Mouse (Mus musculus): Measurements from ENCODE around the gene Dph3.
"Not testable (repeated sequence)": the region's sequence is repeated elsewhere in the genome, so short reads cannot be mapped to it uniquely, and the experiment has no call there.

Gene Dph3

DNA sequence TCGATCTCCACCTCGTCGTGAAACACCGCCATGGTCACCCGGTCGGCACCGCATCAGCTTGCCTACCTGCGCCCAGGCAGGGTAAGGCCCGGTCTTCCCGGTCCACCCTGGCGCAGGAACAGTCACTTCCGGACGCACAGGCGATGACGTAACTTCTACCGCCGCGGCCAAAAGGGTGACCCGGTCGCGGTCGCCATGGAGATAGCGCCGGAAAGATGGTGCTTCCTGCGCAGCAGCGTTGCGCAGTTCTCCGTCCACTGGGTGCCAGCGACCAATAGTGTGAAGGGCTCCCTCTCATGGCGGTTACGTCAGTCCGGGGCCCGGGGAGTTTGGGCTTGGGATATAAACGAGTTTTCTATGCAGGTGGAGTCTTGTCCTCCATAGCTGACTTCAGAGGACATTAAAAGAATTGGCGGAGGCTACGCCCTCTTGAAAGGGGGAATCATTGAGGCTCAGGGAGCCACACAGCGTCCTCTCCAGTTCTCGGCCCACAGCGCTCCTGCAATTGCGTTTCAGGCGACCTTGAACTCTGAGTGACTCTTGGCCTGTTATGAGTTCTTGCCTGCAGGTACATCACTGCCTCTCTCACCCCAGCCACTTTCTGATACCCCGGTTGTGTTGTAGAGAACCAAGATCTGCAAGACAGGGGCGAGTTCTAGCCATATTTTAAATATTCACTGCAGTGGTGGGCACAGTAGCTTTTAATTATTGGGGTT is at the start of gene Dph3:
Dph3 (minus strand) TSS at position 244 of the 716 bp plus-strand sequence.
- peak; percentile 100 for DNase-seq (ENCODE audit: low spot score in 2 of 2)

- no peak for DNase-seq (ENCODE audit: low spot score in 2 of 2)
Measured at GRCm38 (mm10) chr14:32134293-32134692, 48.8 kb upstream of the Dph3 start.

DNA sequence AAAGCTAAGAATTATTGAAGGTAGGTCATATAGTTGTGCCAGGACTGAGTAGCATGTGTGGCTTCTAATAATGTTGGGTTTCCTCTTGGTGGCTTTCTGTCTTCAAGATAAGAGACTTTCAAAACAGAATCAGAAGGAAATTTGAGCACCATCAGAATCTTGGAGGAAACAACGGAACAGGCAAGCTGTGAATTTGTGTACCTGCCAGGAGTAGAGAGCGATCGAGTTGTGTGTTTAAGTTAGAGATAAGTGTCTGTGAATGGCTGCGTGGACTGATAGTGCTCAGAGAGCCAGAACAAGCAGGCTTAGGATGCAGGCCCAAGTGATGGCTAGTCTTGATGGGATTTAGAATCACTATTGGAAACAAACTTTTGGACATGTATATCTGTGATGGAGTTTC is 46.3 kb upstream of the Dph3 start:
- DNase-seq (ENCODE audit: low spot score in 2 of 2), result no peak

DNA sequence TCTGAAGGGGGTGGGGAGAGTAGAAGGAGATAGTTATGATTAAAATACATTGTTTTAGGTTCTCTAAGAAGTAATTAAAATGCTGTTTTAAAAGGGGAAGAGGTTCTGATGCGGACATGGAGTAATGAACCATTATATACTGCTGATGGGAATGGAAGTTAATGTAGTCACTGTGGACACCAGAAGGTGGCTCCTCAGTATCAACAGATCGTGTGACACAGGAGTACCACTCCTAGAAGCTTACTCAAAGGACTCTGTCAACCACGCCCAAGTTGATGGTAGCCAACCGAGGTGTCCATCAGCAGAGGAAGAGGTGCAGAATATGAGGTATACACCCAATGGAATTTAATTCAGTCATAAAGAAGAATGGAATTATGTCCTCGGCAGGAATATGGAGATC is 42.9 kb upstream of the Dph3 start:
- DNase-seq (ENCODE audit: low spot score in 2 of 2), result no peak

DNA sequence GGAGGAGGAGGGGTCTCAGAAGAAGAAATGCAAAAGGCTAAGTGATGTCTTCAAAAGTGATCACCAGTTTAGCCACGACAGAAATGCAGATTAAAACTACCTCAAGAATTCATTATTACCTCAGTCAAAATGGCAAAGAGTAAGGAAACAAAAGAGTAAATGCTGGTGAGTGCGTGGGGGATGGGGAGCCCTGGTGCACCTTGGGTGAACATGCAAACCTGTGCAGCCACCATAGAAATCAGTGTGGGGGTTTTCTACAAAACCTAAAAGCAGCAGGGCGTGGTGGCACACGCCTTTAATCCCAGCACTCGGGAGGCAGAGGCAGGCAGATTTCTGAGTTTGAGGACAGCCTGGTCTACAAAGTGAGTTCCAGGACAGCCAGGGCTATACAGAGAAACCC is 39.7 kb upstream of the Dph3 start:
- DNase-seq (ENCODE audit: low spot score in 2 of 2), result not testable (repeated sequence)

- no peak for DNase-seq (ENCODE audit: low spot score in 2 of 2)
Measured at GRCm38 (mm10) chr14:32124261-32124660, 38.7 kb upstream of the Dph3 start.

DNA sequence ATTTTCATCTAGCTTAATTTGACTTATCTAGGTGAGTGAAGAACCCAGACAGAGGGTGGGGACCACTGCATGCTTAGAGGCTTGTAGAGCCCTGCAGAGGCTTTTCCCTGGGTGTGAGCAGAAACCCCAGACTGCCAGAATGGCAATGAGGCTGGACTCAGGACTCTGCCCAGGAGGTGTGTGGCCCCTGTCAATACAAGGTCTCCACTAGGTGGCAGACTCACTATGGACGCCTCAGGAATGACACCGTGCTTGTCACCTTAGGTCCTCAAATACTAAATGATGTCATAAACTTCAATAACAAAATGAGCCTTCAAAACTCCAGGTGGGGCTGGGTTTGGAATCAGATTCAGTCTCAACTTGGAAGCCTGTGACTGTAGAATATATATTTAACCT is 36.4 kb upstream of the Dph3 start:
- DNase-seq (ENCODE audit: low spot score in 2 of 2), result no peak

GRCm38 (mm10) chr14:32120940-32121919 is 35.7 kb upstream of the Dph3 start:
- DNase-seq (ENCODE audit: low spot score in 2 of 2), result no peak

DNA sequence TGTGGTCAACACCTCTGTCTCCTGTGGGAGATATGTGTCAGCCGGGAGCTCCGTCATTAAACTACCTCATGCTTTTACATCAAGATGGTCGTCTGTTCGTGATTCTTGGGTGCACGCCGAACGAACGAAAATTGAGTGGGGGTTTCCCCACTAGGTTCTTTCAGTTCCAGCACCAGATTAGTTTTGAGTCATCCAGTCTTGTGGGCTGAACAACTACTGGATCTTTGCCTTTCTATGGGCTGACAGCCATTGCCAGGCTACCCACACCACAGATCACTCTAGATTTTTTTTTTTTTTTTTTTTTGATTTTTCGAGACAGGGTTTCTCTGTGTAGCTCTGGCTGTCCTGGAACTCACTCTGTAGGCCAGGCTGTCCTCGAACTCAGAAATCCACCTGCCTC is 26.6 kb upstream of the Dph3 start:
- DNase-seq (ENCODE audit: low spot score in 2 of 2), result not testable (repeated sequence)

DNA sequence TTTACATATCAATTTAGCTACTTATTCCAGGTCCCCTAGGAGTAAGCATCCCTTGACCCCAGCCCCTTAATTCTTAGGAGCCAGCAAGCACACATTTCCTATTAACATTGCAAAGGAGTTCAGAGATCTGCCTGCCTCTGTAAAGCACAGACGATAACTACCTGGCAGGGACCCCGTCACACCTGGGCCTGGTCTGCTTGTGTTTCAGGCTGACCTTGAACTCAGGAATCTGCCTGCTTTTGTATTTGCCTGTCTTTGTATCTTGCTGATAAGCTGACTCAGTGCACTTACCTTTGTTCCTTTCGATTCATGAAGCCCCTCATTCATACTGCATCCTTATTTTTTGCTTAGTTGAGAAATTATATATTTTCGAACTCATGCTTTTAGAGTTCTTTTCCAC is 21.4 kb upstream of the Dph3 start:
- no peak for DNase-seq (ENCODE audit: low spot score in 2 of 2)

GRCm38 (mm10) chr14:32105663-32106062 is 20.1 kb upstream of the Dph3 start:
- DNase-seq (ENCODE audit: low spot score in 2 of 2), result no peak

- no peak for DNase-seq (ENCODE audit: low spot score in 2 of 2)
Measured at GRCm38 (mm10) chr14:32103556-32103955, 18.0 kb upstream of the Dph3 start.

GRCm38 (mm10) chr14:32098951-32099350 is 13.4 kb upstream of the Dph3 start:
- DNase-seq (ENCODE audit: low spot score in 2 of 2), result no peak

DNA sequence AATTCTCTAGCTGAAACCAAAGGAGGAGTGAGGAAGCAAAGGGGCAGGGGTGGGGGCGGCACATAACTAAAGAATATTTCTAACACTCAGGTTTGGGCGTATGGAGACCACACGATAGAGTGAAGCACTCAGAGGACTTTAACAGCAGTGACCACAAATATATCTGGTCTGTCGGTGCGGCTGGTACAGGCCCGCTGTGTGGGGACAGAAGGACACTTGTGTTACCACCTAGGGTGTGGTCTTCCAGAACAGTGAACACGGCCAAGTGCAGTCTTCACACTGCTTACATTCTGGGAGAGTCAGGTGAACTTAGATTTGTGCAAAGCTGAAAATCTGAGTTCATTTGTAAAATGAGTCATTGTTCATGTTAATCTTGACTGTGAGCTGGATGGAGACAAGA is 12.2 kb upstream of the Dph3 start:
- no peak for DNase-seq (ENCODE audit: low spot score in 2 of 2)

GRCm38 (mm10) chr14:32096740-32097139 is 11.2 kb upstream of the Dph3 start:
- DNase-seq (ENCODE audit: low spot score in 2 of 2), result no peak

GRCm38 (mm10) chr14:32095646-32096045 is 10.1 kb upstream of the Dph3 start:
- no peak for DNase-seq (ENCODE audit: low spot score in 2 of 2)

- DNase-seq (ENCODE audit: low spot score in 2 of 2), result no peak
Measured at GRCm38 (mm10) chr14:32093500-32094117, 8.1 kb upstream of the Dph3 start.

DNA sequence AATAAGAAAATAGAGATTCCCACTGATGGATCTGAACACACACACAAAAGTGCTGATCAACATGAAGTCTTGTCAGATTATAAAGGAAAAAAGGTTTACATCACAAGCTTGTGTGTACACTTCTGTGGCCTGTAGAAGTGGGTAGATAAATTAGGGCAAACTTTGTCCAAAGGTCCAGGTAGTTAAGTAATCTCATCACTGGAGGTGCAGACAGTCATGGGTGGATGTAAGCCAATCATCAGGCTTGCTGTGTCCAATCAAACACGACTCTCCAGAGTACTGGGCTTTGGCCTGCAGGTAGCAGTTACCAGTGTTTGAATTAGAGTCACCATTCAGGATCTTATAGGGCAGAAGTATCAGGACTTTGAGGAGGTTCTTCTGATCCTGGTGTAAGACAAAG is 7.5 kb upstream of the Dph3 start:
- DNase-seq (ENCODE audit: low spot score in 2 of 2), result no peak

DNA sequence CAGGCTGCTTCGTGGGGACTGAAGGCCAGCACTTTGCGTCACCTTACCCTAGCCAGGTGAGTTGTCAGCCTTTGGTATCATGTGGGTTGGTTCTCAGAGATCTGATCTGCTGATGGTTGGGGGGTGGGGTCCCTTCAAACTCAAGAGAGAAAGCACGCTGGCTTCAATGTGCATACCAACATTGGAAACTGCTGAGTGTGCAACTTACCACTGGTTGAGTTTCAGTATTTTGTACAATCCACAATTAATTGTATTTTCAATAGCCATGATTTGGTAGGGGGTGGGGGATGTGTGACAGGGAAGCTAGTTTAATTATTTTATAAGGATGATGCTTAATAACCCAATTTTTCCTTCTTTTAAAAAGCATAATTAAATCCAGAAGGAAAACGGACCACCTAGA is 6.2 kb upstream of the Dph3 start:
- DNase-seq (ENCODE audit: low spot score in 2 of 2), result no peak

- DNase-seq (ENCODE audit: low spot score in 2 of 2), result no peak
Measured at GRCm38 (mm10) chr14:32091124-32091523, 5.6 kb upstream of the Dph3 start.

- not testable (repeated sequence) for DNase-seq (ENCODE audit: low spot score in 2 of 2)
Measured at GRCm38 (mm10) chr14:32087584-32088248, 2.2 kb upstream of the Dph3 start.

DNA sequence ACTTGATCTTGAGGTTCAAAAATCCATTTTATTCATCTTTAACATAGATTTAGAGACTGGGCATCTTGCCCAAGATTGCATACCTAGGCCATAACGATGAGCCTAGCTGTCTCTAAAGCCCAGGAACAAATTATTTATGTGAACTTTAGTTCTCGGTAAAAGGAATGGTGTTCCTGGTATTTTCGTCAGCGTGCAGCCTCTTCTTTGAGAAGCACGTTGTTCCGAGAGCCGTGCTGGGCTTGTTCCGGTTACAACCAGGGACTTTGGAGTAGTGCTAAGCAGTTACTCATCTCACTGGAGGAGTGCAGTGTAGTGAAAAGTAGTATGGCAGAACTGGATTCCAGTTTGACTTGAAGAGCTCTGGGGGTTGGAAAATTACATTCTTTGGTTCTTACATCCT is 697 bp upstream of the Dph3 start:
- DNase-seq (ENCODE audit: low spot score in 2 of 2), result peak in 1 of 2 experiments; percentile 12
